Mouse (Mus musculus) thymus, postnatal 4 days (tissue): ENCODE measurements around the gene Sesn1.

Experiments used
- DNase-seq: peaks from one replicate; pipeline ENCODE4 v3.0.0; 2021

Gene Sesn1

GRCm38 (mm10) chr10:41875624-41876023, 65.9 kb downstream of the Sesn1 start:
- no peak for DNase-seq

GRCm38 (mm10) chr10:41878344-41878743, 68.6 kb downstream of the Sesn1 start:
- DNase-seq: no peak

- no peak for DNase-seq
Measured at GRCm38 (mm10) chr10:41879675-41880074, 69.9 kb downstream of the Sesn1 start.

- DNase-seq: no peak
Measured at GRCm38 (mm10) chr10:41880206-41880605, 70.5 kb downstream of the Sesn1 start.

GRCm38 (mm10) chr10:41880777-41881176, 71.0 kb downstream of the Sesn1 start:
- peak; percentile 56 for DNase-seq

- no peak for DNase-seq
Measured at GRCm38 (mm10) chr10:41881438-41881837, 71.7 kb downstream of the Sesn1 start.

GRCm38 (mm10) chr10:41883741-41884575, 74.2 kb downstream of the Sesn1 start:
- no peak for DNase-seq

GRCm38 (mm10) chr10:41887080-41887821, 77.5 kb downstream of the Sesn1 start:
- peak; percentile 99 for DNase-seq

- DNase-seq: no peak
Measured at GRCm38 (mm10) chr10:41888365-41888941, 78.7 kb downstream of the Sesn1 start.

- no peak for DNase-seq
Measured at GRCm38 (mm10) chr10:41889566-41889965, 79.8 kb downstream of the Sesn1 start.

- DNase-seq: no peak
Measured at GRCm38 (mm10) chr10:41890537-41890936, 80.8 kb downstream of the Sesn1 start.

- DNase-seq: no peak
Measured at GRCm38 (mm10) chr10:41891312-41891711, 81.6 kb downstream of the Sesn1 start.

GRCm38 (mm10) chr10:41893433-41894411, 84.0 kb downstream of the Sesn1 start:
- DNase-seq: no peak

GRCm38 (mm10) chr10:41896425-41896824, 86.7 kb downstream of the Sesn1 start:
- DNase-seq: no peak

- no peak for DNase-seq
Measured at GRCm38 (mm10) chr10:41896865-41897264, 87.1 kb downstream of the Sesn1 start.

GRCm38 (mm10) chr10:41901456-41901855, 91.7 kb downstream of the Sesn1 start:
- DNase-seq: no peak

- DNase-seq: no peak
Measured at GRCm38 (mm10) chr10:41901864-41902263, 92.1 kb downstream of the Sesn1 start.

- no peak for DNase-seq
Measured at GRCm38 (mm10) chr10:41907473-41907872, 97.7 kb downstream of the Sesn1 start.

GRCm38 (mm10) chr10:41907950-41908349, 98.2 kb downstream of the Sesn1 start:
- no peak for DNase-seq

GRCm38 (mm10) chr10:41908899-41909298, 99.2 kb downstream of the Sesn1 start:
- DNase-seq: no peak

GRCm38 (mm10) chr10:41912290-41912994, 102.7 kb downstream of the Sesn1 start:
- DNase-seq: no peak

- DNase-seq: no peak
Measured at GRCm38 (mm10) chr10:41926726-41927125, 117.0 kb downstream of the Sesn1 start.
